Mouse (Mus musculus) liver, postnatal 0 days (tissue): ENCODE measurements around the gene Plxdc1. TPM values are rescaled to one million over a fixed set of nuclear protein-coding genes. Genes with fewer than 3 reads are reported as not detected.

Source experiments
- ATAC-seq: fragments of 200-750 bp; cut with Nextera tagmentation; 2 replicates; pipeline ENCODE4 v1.8.0; 2017; ENCODE audit warnings: mild to moderate bottlenecking, moderate library complexity
- DNase-seq: peaks from one replicate; pipeline ENCODE4 v3.0.0-alpha.2; 2016
- H3K27ac ChIP-seq: fragments of 300-500 bp; sonication (generic); 2 replicates; pipeline ENCODE4 v1.5.1; 2014; ENCODE audit warnings: antibody characterized with exemption, moderate library complexity, mild to moderate bottlenecking, low read depth
- H3K27me3 ChIP-seq: fragments of 300-500 bp; sonication (generic); 2 replicates; pipeline ENCODE4 v1.6.1; 2014; ENCODE audit warnings: low read length, control low read depth, mixed read lengths; ENCODE audit not compliant: insufficient read depth
- H3K36me3 ChIP-seq: fragments of 300-500 bp; sonication (generic); replicated peaks from 2 replicates; pipeline ENCODE4 v1.6.1; 2014; ENCODE audit warnings: mild to moderate bottlenecking, control low read depth, low read length, moderate library complexity, mixed read lengths; ENCODE audit not compliant: insufficient read depth
- H3K4me1 ChIP-seq: fragments of 300-500 bp; sonication (generic); 2 replicates; pipeline ENCODE4 v1.6.1; 2014; ENCODE audit warnings: antibody characterized with exemption, mild to moderate bottlenecking, control low read depth; ENCODE audit not compliant: insufficient read depth
- H3K4me2 ChIP-seq: fragments of 300-500 bp; sonication (generic); 2 replicates; pipeline ENCODE4 v1.6.1; 2014; ENCODE audit warnings: low read depth, mild to moderate bottlenecking, low read length, moderate library complexity, mixed read lengths
- H3K4me3 ChIP-seq: fragments of 300-500 bp; sonication (generic); 2 replicates; pipeline ENCODE4 v1.5.1; 2014; ENCODE audit warnings: low read depth, low read length
- H3K9ac ChIP-seq: fragments of 300-500 bp; sonication (generic); replicated peaks from 2 replicates; pipeline ENCODE4 v1.6.1; 2014; ENCODE audit warnings: mild to moderate bottlenecking, moderate library complexity
- H3K9me3 ChIP-seq: fragments of 300-500 bp; sonication (generic); 2 replicates; pipeline ENCODE4 v1.6.1; 2016; ENCODE audit warnings: mild to moderate bottlenecking, control low read depth, low read length, mixed read lengths
- CTCF ChIP-seq: sonication (generic); IDR thresholded peaks from 2 replicates; pipeline ENCODE4 v1.5.1; 2016; ENCODE audit warnings: antibody characterized with exemption, low read depth
- EP300 ChIP-seq: IDR thresholded peaks from 2 replicates; pipeline ENCODE4 v1.6.1; 2016; ENCODE audit warnings: antibody characterized with exemption, low read depth, mild to moderate bottlenecking
- WGBS: fragments of 180-500 bp; shearing (Covaris S2); extraction: QIAGEN DNeasy Blood & Tissue Kit; methylation state at CpG from one replicate; pipeline ENCODE4 v1.1.7; 2014; ENCODE audit not compliant: insufficient replicate concordance; 5-methylcytosine and 5-hydroxymethylcytosine counted together
- polyA plus RNA-seq: library from polyadenylated mRNA; unstranded; fragments of >200 nt; fragmentation: Nextera tagmentation; extraction: Ambion mirVana; gene quantifications from 2 replicates; pipeline ENCODE4 v1.2.1, GENCODE M21; 2015

The Plxdc1 gene
- polyA plus RNA-seq, 1 experiment from 2014 or later = 0.75 TPM

- Histone ChIP-seq H3K27me3 (peaks cover 9% of the 10 kb centered on the region; the same call in 1 of the 2 replicates), H3K4me3 (no peak overlapping the region), H3K9me3 (no peaks in the 10 kb centered on the region), H3K4me1 (peaks cover 29% of the 10 kb centered on the region), H3K9ac (no peak overlapping the region), H3K36me3 (no peaks in the 10 kb centered on the region), H3K4me2 (no peak overlapping the region), H3K27ac (no peak overlapping the region)
- no peak for DNase-seq
- TF ChIP-seq CTCF = no peak
- TF ChIP-seq EP300 = no peak
- WGBS = 32% methylated on average over 1 of the region's 1 CpGs
- no peak for ATAC-seq
Measured at GRCm38 (mm10) chr11:97996691-97997090, 10.4 kb upstream of the Plxdc1 start.

- H3K4me2 ChIP-seq = peak within 1 kb of the TSS; percentile 78
- peaks cover 29% of the 10 kb centered on the region for H3K4me1 ChIP-seq
- TF ChIP-seq EP300 (no peak), CTCF (peak; percentile 44)
- peak; percentile 14; the same call in 1 of the 2 replicates for ATAC-seq
- H3K27me3 ChIP-seq = peaks cover 4% of the 10 kb centered on the region; the same call in 1 of the 2 replicates
- H3K27ac ChIP-seq = peak within 1 kb of the TSS; percentile 55
- no peaks in the 10 kb centered on the region for H3K9me3 ChIP-seq
- H3K36me3 ChIP-seq = no peaks in the 10 kb centered on the region
- peak within 1 kb of the TSS; percentile 65 for H3K9ac ChIP-seq
- WGBS = 2% methylated on average over 26 of the region's 26 CpGs
- peak; percentile 51 for DNase-seq
- peak within 1 kb of the TSS; percentile 47 for H3K4me3 ChIP-seq
Measured at GRCm38 (mm10) chr11:97995564-97996288, 9.5 kb upstream of the Plxdc1 start, which contains the start of gene Arl5c. TSS of gene Arl5c (minus strand) at chr11:97996181.

GRCm38 (mm10) chr11:97994539-97995100, 8.4 kb upstream of the Plxdc1 start:
- Histone ChIP-seq H3K27ac (peak overlapping the region; percentile 48; the same call in 1 of the 2 replicates), H3K4me2 (peak overlapping the region; percentile 78), H3K27me3 (peaks cover 4% of the 10 kb centered on the region; the same call in 1 of the 2 replicates), H3K4me1 (peaks cover 29% of the 10 kb centered on the region), H3K36me3 (no peaks in the 10 kb centered on the region), H3K4me3 (peak overlapping the region; percentile 47), H3K9me3 (no peaks in the 10 kb centered on the region), H3K9ac (peak overlapping the region; percentile 65)
- 1% methylated on average over 13 of the region's 13 CpGs for WGBS
- DNase-seq = peak; percentile 88
- peak; percentile 90 for TF ChIP-seq CTCF
- TF ChIP-seq EP300 = no peak
- peak; percentile 67 for ATAC-seq

- ATAC-seq (peak; percentile 79), DNase-seq (peak; percentile 90)
- H3K27me3 ChIP-seq = peaks cover 18% of the 10 kb centered on the region
- under 1% methylated on average over 26 of the region's 26 CpGs for WGBS
- no peaks in the 10 kb centered on the region for H3K36me3 ChIP-seq
- TF ChIP-seq EP300 = peak; percentile 24; the same call in 1 of the 2 replicates
- no peak for TF ChIP-seq CTCF
- peaks cover 17% of the 10 kb centered on the region for H3K4me1 ChIP-seq
- peak overlapping the region; percentile 84 for H3K9ac ChIP-seq
- H3K4me3 ChIP-seq = peak overlapping the region; percentile 94
- H3K4me2 ChIP-seq = peak overlapping the region; percentile 94
- H3K9me3 ChIP-seq = no peaks in the 10 kb centered on the region
- peak overlapping the region; percentile 94 for H3K27ac ChIP-seq
Measured at GRCm38 (mm10) chr11:97988530-97989096, 2.4 kb upstream of the Plxdc1 start.

GRCm38 (mm10) chr11:97987551-97988526, 1.6 kb upstream of the Plxdc1 start:
- DNase-seq (peak; percentile 90), ATAC-seq (peak; percentile 81)
- H3K4me3 ChIP-seq = peak overlapping the region; percentile 94
- H3K36me3 ChIP-seq = no peaks in the 10 kb centered on the region
- H3K4me2 ChIP-seq = peak overlapping the region; percentile 94
- no peaks in the 10 kb centered on the region for H3K9me3 ChIP-seq
- peaks cover 17% of the 10 kb centered on the region for H3K4me1 ChIP-seq
- TF ChIP-seq EP300 = no peak
- TF ChIP-seq CTCF = peak; percentile 90
- H3K9ac ChIP-seq = peak overlapping the region; percentile 84
- peak overlapping the region; percentile 94 for H3K27ac ChIP-seq
- peaks cover 18% of the 10 kb centered on the region for H3K27me3 ChIP-seq
- WGBS = under 1% methylated on average over 42 of the region's 42 CpGs
